Mouse (Mus musculus): Measurements from ENCODE around the gene Ppt1.

DNA sequence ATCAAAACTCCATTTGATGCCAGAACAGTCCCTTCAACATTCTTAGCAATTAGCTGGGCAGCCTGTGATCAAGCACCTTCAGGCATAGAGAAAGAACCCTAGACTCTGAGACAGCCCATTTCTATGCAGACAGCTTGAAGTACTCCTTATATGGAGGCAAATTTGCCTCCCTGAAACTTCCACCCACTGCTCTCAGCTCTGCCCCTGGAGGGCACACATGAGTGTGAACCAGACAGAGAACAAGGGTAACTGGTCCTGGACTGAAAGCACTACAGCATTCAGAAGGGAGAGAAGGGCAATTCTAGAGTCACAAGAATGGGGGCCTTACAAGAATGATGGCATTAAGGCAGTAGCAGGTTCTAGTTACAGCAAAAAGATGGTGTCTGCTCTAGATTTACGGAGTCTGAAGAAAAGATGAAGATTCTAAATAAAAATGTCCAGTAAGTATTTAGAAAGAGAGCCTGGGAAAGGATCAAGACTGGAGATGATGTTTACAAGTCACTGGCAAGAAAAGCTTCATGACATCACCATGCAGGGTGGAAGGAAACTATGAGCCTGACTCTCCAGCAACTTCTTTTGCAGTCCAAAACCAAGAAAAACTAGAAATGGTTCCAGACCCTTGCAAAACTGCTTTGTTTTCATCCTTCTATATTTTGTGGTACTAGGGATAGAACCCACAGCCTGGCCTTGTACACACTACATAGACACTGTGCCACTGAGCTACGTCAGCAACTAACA is 42.5 kb downstream of the Ppt1 start:
- TF ChIP-seq CTCF (IDR thresholded peaks at IDR 0.05; ENCODE audit: borderline replicate concordance, extremely low read depth, insufficient read depth, insufficient read length): no peak
- TF ChIP-seq POLR2A (IDR thresholded peaks at IDR 0.05; ENCODE audit: borderline replicate concordance, extremely low read depth, insufficient read depth, insufficient read length, poor library complexity, severe bottlenecking): no peak

Data from brain, embryonic 14.5 days (tissue).